Mouse (Mus musculus) intestine, embryonic 15.5 days (tissue): ENCODE measurements at regions not wholly inside any gene's neighbourhood (a gene's known extent, or its start where the extent isn't known, plus 50 kb on each side); places are given as distances from the start of the nearest gene placed in this dataset.

Experiments used
- ATAC-seq: fragments of 200-750 bp; cut with Nextera tagmentation; 2 replicates; pipeline ENCODE4 v1.8.0; 2017; ENCODE audit warnings: moderate TSS enrichment, moderate library complexity
- H3K27ac ChIP-seq: fragments of 300-500 bp; sonication (generic); 2 replicates; pipeline ENCODE4 v1.5.1; 2015; ENCODE audit warnings: mild to moderate bottlenecking, inconsistent platforms
- H3K27me3 ChIP-seq: fragments of 300-500 bp; sonication (generic); replicated peaks from 2 replicates; pipeline ENCODE4 v1.6.1; 2015; ENCODE audit warnings: inconsistent platforms
- H3K36me3 ChIP-seq: fragments of 300-500 bp; sonication (generic); 2 replicates; pipeline ENCODE4 v1.6.1; 2015; ENCODE audit warnings: inconsistent platforms
- H3K4me1 ChIP-seq: fragments of 300-500 bp; sonication (generic); replicated peaks from 2 replicates; pipeline ENCODE4 v1.6.1; 2015; ENCODE audit warnings: inconsistent platforms
- H3K4me2 ChIP-seq: fragments of 300-500 bp; sonication (generic); replicated peaks from 2 replicates; pipeline ENCODE4 v1.6.1; 2015; ENCODE audit warnings: mild to moderate bottlenecking, inconsistent platforms
- H3K4me3 ChIP-seq: fragments of 300-500 bp; sonication (generic); replicated peaks from 2 replicates; pipeline ENCODE4 v1.5.1; 2015; ENCODE audit warnings: inconsistent platforms
- H3K9ac ChIP-seq: fragments of 300-500 bp; sonication (generic); 2 replicates; pipeline ENCODE4 v1.6.1; 2015; ENCODE audit warnings: inconsistent platforms
- H3K9me3 ChIP-seq: fragments of 300-500 bp; sonication (generic); 2 replicates; pipeline ENCODE4 v1.6.1; 2016; ENCODE audit warnings: inconsistent platforms
- WGBS: fragments of 180-500 bp; shearing (Covaris S2); methylation state at CpG from one replicate; pipeline ENCODE4 v1.1.7; 2015; 5-methylcytosine and 5-hydroxymethylcytosine counted together

DNA sequence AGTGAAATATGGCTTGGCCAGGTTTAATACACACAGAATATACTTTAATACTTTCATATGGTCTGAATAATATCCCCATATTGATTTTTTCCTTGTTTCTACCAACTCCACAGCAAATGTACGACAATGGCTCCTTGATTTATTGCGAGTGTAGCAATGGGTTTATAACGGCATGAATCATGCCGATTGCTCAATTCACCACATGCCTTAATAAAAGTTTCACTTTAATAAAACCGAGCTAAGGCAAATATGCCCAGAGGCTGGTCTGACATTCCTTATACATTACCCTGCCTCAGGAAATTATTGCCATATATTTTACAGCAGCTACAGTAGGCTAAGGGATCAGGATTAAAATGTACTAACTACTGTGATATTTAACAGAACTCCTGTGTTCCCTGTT, 201.2 kb upstream of the Osr1 start:
- peak; percentile 58 for ATAC-seq
- no peak overlapping the region for H3K27ac ChIP-seq
- no peaks in the 10 kb centered on the region for H3K36me3 ChIP-seq
- no peak overlapping the region for H3K9ac ChIP-seq
- no peaks in the 10 kb centered on the region for H3K27me3 ChIP-seq
- H3K9me3 ChIP-seq: no peaks in the 10 kb centered on the region
- no peak overlapping the region for H3K4me2 ChIP-seq
- no peaks in the 10 kb centered on the region for H3K4me1 ChIP-seq
- no peak overlapping the region for H3K4me3 ChIP-seq
- 56% methylated on average over 5 of the region's 5 CpGs for WGBS

DNA sequence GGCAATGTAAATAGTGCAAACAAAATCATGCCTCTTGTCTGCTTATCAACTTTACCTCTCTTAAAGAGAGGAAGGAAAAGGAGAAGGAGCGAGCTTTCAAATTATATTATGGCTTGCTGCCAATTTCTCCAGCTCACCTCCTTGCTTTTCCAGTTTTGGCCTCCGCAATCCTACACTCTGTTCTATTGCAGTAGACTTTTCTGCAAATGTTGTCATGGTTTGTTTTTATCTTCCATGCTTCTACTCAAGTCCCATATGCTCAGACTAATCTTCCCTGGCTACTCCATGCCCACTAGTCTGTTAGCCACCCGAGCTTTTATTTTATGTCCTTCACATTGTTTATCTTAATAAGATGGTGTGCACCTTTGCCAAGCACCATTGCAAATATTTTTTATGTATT, 168.0 kb upstream of the Osr1 start:
- Histone ChIP-seq H3K4me3 (no peak overlapping the region), H3K36me3 (no peaks in the 10 kb centered on the region), H3K9me3 (no peaks in the 10 kb centered on the region), H3K27ac (no peak overlapping the region), H3K4me2 (no peak overlapping the region), H3K9ac (no peak overlapping the region), H3K27me3 (no peaks in the 10 kb centered on the region), H3K4me1 (no peaks in the 10 kb centered on the region)
- no peak for ATAC-seq
- 64% methylated on average over 3 of the region's 3 CpGs for WGBS

DNA sequence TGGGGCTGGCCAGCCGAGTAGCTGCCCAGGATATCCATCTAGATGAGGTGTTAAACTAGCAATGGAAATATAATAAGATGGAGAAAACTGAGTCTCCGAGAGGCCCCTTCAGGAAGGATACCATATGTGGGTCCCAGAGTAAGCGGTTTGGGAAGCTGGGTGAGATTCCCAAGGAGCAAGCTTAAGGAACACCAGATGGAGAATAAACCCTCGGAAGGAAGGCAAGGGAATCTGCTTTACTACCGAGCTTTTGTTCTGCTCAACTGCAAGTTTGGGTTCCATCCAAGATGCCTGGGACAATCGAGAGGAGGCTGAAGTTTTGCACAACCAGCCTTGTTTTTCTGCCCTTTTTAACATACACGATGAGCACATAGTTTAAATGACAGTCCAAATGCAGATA, 164.9 kb upstream of the Osr1 start:
- no peak overlapping the region for H3K4me2 ChIP-seq
- no peaks in the 10 kb centered on the region for H3K4me1 ChIP-seq
- H3K27me3 ChIP-seq: no peaks in the 10 kb centered on the region
- whole genome bisulfite sequencing: 68% methylated on average over 7 of the region's 7 CpGs
- no peak overlapping the region for H3K27ac ChIP-seq
- no peak for ATAC-seq
- H3K36me3 ChIP-seq: no peaks in the 10 kb centered on the region
- no peak overlapping the region for H3K9ac ChIP-seq
- H3K4me3 ChIP-seq: no peak overlapping the region
- H3K9me3 ChIP-seq: no peaks in the 10 kb centered on the region

DNA sequence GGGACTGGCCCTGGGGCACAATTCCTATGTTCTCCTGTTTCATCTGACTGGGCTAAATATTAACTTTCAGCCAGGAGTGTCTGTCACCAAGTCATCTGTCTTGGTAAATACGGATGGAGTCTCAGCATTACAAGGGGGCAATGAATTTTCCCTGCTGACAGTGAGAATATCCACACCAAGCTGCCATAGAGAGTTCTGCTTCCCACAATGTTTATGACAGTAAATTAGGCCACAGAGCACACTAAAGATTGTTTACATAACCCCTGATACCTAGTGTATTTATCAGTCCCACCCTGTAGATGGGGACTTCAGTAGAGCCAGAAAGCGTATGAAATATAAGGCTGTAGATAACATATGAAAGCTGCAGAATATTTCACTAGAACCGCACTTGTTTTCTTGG, 150.6 kb upstream of the Osr1 start:
- Histone ChIP-seq H3K36me3 (no peaks in the 10 kb centered on the region), H3K4me3 (no peak overlapping the region), H3K9ac (no peak overlapping the region), H3K4me2 (no peak overlapping the region), H3K9me3 (no peaks in the 10 kb centered on the region), H3K27ac (no peak overlapping the region), H3K27me3 (no peaks in the 10 kb centered on the region), H3K4me1 (0 out of 2 replicates have a peak, but pooled peaks cover 2% of the 10 kb centered on the region)
- 15% methylated on average over 3 of the region's 3 CpGs for WGBS
- ATAC-seq: peak; percentile 73

DNA sequence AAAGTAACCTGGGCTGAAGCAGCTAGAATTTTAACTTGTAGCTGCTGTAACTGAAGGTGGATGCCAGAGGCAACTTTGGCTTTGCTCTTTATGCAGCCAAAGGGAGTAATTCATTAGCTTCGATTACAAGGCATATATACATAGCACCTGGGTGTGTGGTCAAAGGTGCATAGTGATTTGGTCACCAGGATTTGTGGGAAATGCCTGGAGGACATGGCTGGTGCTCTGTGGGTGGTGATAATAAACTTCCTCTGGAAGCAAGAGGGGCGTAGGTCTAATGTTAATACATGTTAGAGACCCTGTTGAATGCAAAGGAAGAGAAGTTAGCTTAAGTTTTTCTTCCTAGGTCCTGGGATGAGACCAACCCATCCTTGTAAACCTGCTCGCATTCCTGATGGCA, 139.3 kb upstream of the Osr1 start:
- no peak overlapping the region for H3K4me3 ChIP-seq
- H3K36me3 ChIP-seq: no peaks in the 10 kb centered on the region
- ATAC-seq: no peak
- no peaks in the 10 kb centered on the region for H3K4me1 ChIP-seq
- H3K9ac ChIP-seq: no peak overlapping the region
- 81% methylated on average over 3 of the region's 3 CpGs for WGBS
- H3K27ac ChIP-seq: no peak overlapping the region
- H3K4me2 ChIP-seq: no peak overlapping the region
- H3K9me3 ChIP-seq: no peaks in the 10 kb centered on the region
- no peaks in the 10 kb centered on the region for H3K27me3 ChIP-seq

DNA sequence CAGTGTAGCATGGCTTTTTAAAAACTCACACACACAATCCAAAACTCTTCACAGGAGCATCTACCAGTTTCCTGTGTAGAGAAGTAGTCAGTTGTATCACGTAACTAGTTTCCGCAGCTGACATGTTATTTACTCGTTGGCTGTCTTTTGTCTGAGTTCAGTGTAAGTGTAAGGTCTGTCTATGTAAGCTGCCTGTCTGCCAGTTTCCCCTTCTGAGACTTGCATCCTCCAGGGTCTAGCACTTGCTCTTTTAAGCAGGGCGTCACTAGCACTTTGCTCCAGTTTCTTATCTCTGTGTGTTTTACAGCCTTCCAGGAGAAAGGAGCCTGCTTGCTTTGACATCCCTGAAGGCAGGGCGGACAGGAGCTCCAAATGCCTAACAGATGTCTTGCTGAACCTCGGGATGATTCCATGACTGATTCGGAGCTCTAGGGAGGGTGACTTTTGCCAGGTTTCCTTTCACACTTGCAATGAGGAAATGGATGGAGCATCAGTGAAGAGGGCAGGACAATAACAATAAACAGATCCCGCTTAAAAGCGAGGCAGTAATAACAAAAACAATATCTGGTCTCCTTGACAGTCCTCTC, 131.2 kb upstream of the Osr1 start:
- 19% methylated on average over 9 of the region's 9 CpGs for WGBS
- Histone ChIP-seq H3K4me2 (0 out of 2 replicates have a peak overlapping the region, but pooled peaks have one; percentile 18), H3K9ac (no peak overlapping the region), H3K36me3 (no peaks in the 10 kb centered on the region), H3K9me3 (no peaks in the 10 kb centered on the region), H3K4me3 (no peak overlapping the region), H3K27me3 (no peaks in the 10 kb centered on the region), H3K4me1 (no peaks in the 10 kb centered on the region), H3K27ac (no peak overlapping the region)
- ATAC-seq: peak; percentile 47

DNA sequence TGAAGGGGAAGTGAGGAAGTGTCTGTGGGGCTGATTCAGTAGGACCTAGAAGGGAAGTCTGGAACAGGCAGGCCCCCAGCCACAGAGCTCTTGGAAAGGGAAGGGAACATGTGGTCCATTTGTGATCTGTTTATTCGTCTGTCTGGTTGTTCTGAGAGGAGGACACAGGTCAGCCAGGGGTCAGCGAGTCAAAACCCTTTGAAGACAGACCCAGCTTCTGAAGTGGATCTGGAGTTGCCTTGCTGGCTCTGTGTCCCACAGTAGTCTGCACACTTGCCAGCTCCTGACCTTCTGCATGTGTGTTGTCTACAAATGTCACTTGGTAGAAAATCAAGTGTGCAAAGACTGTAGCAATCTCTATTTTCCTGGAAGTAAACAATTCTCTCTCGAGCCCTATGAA, 119.3 kb upstream of the Osr1 start:
- Histone ChIP-seq H3K4me1 (no peaks in the 10 kb centered on the region), H3K9me3 (no peaks in the 10 kb centered on the region), H3K27me3 (no peaks in the 10 kb centered on the region), H3K9ac (no peak overlapping the region), H3K4me3 (no peak overlapping the region), H3K4me2 (no peak overlapping the region), H3K27ac (no peak overlapping the region), H3K36me3 (no peaks in the 10 kb centered on the region)
- ATAC-seq: peak; percentile 28; the same call in 1 of the 2 replicates
- WGBS: 22% methylated on average over 3 of the region's 3 CpGs

DNA sequence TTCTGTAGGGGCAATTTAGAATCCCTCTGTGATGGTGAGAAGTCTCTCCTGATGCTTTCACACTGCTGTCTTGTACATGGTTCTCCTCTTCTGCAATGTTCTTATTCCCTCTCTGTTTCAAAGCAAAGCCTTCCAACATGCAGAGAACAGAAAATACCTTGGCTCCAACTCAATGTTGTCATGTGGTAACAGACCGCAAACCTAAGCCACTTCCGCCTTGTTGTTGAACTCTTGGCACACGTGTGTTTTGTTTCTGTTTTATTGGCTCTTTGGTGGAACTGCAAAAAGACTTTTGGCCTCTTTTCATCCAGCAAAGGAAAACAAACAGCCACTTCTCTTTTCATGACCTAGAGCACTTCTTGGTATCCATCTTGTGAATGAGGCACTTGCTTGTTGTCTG, 109.7 kb upstream of the Osr1 start:
- WGBS: 68% methylated on average over 3 of the region's 3 CpGs
- ATAC-seq: no peak

DNA sequence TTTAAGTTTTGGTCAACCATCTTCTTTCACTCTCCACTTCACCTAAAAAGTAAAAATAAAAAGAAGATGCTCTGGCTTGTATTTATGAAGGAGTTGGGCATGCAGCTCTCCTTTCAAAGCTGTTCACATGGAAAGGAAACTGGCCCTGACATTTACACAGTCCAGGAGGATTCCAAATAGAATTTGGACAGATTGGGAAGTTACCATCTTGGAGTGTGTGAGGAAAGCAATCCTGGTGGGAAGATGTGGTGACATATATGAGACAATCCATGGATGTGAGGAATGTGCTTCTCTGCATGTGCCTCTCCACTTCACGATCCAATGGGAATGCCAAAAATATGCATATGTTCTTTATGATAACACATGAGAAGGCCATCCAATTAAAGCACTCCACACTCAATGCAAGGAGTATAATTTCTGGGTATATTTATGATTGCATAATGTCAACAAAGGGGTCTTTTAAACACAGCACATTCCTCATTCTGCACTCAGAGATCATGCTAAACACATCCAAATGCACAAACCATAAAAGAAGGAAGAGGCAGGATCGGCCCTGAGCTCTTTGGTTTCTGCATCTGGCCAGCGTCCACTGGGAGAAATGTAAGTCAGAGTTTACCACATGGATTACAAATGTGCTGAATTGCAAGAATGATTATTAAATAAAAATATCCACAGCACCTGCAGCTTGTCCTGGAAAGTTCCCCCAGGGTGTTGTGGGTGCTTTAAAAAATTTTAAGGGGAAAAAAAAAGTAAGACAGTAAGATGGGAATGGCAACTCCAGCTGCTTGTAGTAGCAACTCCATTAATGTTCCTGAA, 100.1 kb upstream of the Osr1 start:
- Histone ChIP-seq H3K36me3 (no peaks in the 10 kb centered on the region), H3K4me1 (no peaks in the 10 kb centered on the region), H3K4me3 (no peak overlapping the region), H3K9me3 (no peaks in the 10 kb centered on the region), H3K27me3 (no peaks in the 10 kb centered on the region), H3K27ac (no peak overlapping the region), H3K9ac (no peak overlapping the region), H3K4me2 (no peak overlapping the region)
- ATAC-seq: 0 out of 2 replicates have a peak, but pooled peaks have one; percentile 23
- 38% methylated on average over 3 of the region's 3 CpGs for WGBS

More for the DNA sequence above, 109.7 kb upstream of the Osr1 start:
- H3K36me3 ChIP-seq: no peaks in the 10 kb centered on the region
- no peaks in the 10 kb centered on the region for H3K4me1 ChIP-seq
- H3K27me3 ChIP-seq: no peaks in the 10 kb centered on the region
- no peak overlapping the region for H3K9ac ChIP-seq
- no peak overlapping the region for H3K27ac ChIP-seq
- H3K4me2 ChIP-seq: no peak overlapping the region
- no peak overlapping the region for H3K4me3 ChIP-seq
- H3K9me3 ChIP-seq: no peaks in the 10 kb centered on the region

DNA sequence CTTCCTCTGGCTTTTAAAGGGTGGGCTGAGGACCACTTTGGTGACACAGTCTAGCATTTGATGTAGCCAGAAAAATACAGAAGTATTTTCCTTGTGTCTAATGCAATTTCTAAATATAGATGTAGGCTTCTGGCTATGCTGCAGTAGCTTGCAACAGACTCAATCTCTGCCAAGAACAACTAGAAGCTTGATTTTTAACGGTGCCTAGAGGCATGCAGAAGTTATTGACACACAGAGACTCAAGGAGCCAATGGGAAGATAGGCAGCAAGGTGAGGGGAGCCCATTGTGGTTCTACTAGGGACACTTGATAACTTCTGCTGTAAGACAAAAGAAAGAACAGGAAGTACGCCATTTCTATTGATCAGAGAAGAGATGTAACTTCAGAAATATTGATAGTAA, 94.1 kb upstream of the Osr1 start:
- Histone ChIP-seq H3K4me2 (no peak overlapping the region), H3K4me1 (no peaks in the 10 kb centered on the region), H3K27ac (no peak overlapping the region), H3K27me3 (no peaks in the 10 kb centered on the region), H3K4me3 (no peak overlapping the region), H3K36me3 (no peaks in the 10 kb centered on the region), H3K9me3 (no peaks in the 10 kb centered on the region), H3K9ac (no peak overlapping the region)
- WGBS: 73% methylated on average over 2 of the region's 2 CpGs
- ATAC-seq: no peak

DNA sequence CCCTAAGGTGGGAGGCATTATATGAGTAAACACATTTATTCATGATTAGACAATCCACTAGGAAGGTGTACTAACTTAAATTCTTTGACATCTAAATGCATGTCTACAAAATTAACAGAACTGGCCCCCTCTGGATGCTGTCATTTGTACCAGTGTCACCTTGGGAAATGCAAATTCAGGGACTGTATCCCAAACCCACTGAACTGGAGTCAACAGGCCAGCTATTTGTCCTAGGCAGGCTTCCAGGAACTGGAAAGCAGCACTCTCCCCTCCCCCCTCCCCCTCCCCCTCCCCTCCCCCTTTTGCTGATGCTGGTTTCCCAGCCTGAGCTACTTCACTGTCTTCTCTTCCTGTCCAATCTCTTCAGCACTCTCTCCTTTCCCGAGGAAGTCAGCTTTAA, 91.7 kb upstream of the Osr1 start:
- ATAC-seq: no peak
- 50% methylated on average over 1 of the region's 1 CpGs for WGBS
- Histone ChIP-seq H3K27ac (no peak overlapping the region), H3K27me3 (no peaks in the 10 kb centered on the region), H3K4me2 (no peak overlapping the region), H3K36me3 (no peaks in the 10 kb centered on the region), H3K9me3 (no peaks in the 10 kb centered on the region), H3K4me1 (no peaks in the 10 kb centered on the region), H3K9ac (no peak overlapping the region), H3K4me3 (no peak overlapping the region)

DNA sequence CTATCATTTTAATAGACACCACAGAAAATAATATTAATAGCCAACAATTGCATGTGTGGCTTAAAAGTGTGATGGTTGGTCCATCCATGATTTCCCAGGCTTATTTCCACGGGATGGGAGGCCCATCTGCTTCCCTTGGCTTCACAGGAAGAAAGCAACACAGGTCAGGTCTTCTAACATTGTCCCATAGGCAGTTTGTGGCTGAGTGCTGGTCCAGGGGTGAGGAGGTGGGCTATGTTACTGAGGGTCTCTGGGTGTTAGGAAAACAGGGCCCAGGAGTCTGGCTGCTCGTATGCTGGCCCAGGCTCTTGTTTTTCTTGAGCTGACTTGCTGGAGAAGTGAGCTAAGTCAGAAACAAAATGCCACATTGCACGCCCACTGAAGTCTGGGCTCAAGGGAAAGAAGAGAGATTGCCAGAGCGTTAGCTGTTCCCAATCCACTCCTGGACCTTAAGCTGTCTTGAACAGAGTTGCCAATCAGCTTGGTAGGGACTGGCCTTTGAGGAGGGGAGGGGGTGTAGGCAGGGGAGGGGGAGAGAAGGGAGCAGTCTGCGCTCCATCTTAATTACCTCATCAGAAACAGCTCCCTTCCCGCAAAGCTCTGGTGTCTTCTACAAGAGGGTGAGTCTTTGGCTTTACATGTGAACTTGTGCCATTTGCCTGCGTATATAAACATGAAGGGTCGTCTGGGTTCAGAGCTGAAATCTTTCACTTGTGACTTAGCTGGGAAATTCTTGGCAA, 82.1 kb upstream of the Osr1 start:
- H3K4me2 ChIP-seq: no peak overlapping the region
- H3K4me3 ChIP-seq: no peak overlapping the region
- ATAC-seq: no peak
- no peak overlapping the region for H3K9ac ChIP-seq
- H3K9me3 ChIP-seq: no peaks in the 10 kb centered on the region
- WGBS: 60% methylated on average over 8 of the region's 8 CpGs
- no peaks in the 10 kb centered on the region for H3K4me1 ChIP-seq
- no peak overlapping the region for H3K27ac ChIP-seq
- H3K27me3 ChIP-seq: no peaks in the 10 kb centered on the region
- H3K36me3 ChIP-seq: no peaks in the 10 kb centered on the region
